Mouse (Mus musculus): Measurements from ENCODE around the gene Akt1s1.

Gene Akt1s1

DNA sequence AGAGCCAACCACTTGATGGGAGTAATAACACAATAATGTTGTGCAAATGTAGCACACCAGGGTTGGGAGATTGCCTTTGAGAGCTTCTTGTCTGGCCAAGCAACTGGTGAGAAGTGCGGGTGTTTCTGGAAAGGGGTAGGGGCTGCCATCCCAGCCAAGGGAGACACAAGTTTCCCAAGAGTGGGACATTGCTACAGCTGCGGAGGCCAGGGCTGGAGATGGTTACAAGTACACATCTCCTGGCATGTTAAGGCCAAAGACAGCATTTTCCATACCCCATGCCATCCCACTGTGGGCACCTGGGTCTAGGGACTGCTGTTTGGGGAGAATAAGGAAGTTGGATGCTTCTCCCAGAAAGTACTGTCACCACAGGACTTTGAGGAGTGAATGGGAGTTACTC is 4.3 kb downstream of the Akt1s1 start:
- DNase-seq (ENCODE audit: low read depth, low spot score) = no peak

GRCm38 (mm10) chr7:44853596-44854355 is 5.0 kb downstream of the Akt1s1 start:
- no peak for DNase-seq (ENCODE audit: low read depth, low spot score)

- peak; percentile 81 for DNase-seq (ENCODE audit: low read depth, low spot score)
Measured at GRCm38 (mm10) chr7:44854356-44855031, 5.7 kb downstream of the Akt1s1 start.

DNA sequence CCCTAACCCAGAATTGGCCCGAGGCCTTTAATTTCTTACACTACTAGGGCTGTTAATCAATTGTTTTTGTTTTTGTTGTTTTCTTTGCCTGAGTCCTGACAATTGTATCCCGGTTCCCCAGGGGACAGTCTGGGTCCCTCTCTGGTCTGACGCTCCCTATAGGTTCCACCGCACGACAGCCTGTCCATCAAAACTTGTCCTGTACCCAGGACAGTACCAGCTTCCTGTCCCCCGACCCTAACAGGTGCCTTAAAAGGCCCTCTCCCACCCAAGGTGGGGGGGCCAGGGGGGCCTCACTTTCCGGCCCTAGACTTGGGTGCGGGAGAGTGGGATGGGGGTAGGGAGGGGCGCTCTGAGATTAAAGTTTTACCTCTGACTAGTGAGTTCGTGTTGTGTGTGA is 6.2 kb downstream of the Akt1s1 start:
- no peak for DNase-seq (ENCODE audit: low read depth, low spot score)

- DNase-seq (ENCODE audit: low read depth, low spot score) = no peak
Measured at GRCm38 (mm10) chr7:44856265-44856916, 7.6 kb downstream of the Akt1s1 start.

DNA sequence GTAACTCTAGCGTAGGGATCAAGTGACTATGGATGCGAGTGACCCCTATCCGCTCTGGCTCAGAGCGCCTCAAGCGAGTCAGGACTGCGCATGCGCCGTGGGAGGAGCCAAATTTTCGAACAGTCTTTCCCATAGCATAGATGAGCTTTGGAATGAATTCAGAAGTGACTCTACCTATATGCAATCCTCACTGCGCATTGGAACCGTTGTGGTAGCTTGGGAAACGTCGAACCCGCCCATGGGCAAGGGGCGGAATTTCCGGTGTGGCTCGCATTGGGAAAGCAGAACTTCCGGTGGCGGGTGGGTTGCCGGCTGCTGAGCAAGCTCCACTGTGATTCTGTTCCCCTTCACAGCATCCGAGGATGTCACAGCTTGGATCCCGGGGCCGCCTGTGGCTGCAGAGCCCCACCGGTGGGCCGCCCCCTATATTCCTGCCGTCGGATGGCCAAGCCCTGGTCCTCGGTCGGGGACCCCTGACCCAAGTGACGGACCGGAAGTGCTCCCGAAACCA is 8.3 kb downstream of the Akt1s1 start, which contains the start of gene Pnkp:
Pnkp (plus strand) TSS at position 98 of the 511 bp plus-strand sequence.
- peak; percentile 89 for DNase-seq (ENCODE audit: low read depth, low spot score)

- peak; percentile 64 for DNase-seq (ENCODE audit: low read depth, low spot score)
Measured at GRCm38 (mm10) chr7:44857905-44858304, 9.1 kb downstream of the Akt1s1 start.

- DNase-seq (ENCODE audit: low read depth, low spot score) = no peak
Measured at GRCm38 (mm10) chr7:44859896-44860295, 11.1 kb downstream of the Akt1s1 start.

DNA sequence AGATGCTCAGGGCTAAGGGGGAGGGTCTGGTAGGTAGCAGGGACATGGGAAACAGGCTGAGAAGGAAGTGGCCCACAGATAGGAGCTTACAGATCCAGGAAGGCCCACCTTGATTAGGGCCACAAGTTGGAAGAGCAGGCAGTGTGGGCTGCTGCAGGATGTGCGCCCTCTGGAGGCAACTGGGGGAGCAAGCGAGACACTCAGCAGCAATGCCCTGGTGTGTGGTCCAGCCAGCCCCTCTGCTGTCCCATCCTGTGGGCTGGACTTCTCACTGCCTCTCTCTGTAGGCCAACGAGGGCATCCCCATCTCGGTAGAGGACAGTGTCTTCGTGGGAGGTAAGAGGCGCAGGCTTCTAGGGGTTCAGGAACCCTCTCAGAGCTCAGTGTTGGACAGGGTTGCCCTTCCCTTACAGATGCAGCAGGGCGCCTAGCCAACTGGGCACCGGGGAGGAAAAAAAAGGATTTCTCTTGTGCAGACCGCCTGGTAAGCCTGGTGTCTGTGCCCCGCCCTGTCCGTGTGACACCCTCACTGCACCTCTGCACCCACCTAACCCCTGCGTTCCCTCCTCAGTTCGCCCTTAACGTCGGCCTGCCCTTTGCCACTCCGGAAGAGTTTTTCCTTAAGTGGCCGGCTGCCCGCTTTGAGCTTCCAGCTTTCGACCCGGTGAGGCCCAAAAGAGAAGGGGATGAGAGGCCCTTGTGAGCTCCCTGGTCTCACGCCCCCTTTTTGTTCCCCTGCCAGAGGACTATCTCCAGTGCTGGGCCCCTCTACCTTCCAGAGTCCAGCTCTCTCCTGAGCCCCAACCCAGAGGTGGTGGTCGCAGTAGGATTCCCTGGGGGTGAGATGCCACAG is 12.0 kb downstream of the Akt1s1 start:
- DNase-seq (ENCODE audit: low read depth, low spot score) = peak; percentile 81

GRCm38 (mm10) chr7:44861429-44861816 is 12.6 kb downstream of the Akt1s1 start:
- DNase-seq (ENCODE audit: low read depth, low spot score) = no peak

- no peak for DNase-seq (ENCODE audit: low read depth, low spot score)
Measured at GRCm38 (mm10) chr7:44862434-44862833, 13.6 kb downstream of the Akt1s1 start.

GRCm38 (mm10) chr7:44863210-44863609 is 14.4 kb downstream of the Akt1s1 start:
- DNase-seq (ENCODE audit: low read depth, low spot score) = no peak

GRCm38 (mm10) chr7:44863982-44864494 is 15.2 kb downstream of the Akt1s1 start:
- DNase-seq (ENCODE audit: low read depth, low spot score) = no peak

- no peak for DNase-seq (ENCODE audit: low read depth, low spot score)
Measured at GRCm38 (mm10) chr7:44864595-44865542, 16.1 kb downstream of the Akt1s1 start.

GRCm38 (mm10) chr7:44866276-44867009 is 17.7 kb downstream of the Akt1s1 start:
- no peak for DNase-seq (ENCODE audit: low read depth, low spot score)

GRCm38 (mm10) chr7:44867010-44867702 is 18.4 kb downstream of the Akt1s1 start:
- no peak for DNase-seq (ENCODE audit: low read depth, low spot score)

DNA sequence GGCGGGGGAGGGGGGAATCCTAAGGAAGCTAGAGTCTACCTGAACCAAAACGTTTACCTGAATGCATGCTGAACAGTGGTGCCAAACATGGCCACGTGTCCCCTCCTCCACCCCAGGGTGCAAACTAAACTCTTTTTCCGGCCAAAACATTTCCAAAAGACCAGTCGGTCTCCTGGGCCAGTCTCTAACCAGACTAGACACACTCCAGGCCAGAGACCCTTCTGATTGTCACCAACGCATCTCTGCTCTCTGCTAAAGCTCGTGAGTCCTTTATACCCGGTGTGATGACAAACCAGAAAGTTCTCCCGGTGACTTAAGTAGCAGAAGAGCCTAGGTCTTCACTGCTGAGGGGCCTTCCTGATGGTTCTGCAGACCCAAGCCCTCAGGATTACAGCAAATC is 19.0 kb downstream of the Akt1s1 start:
- no peak for DNase-seq (ENCODE audit: low read depth, low spot score)

DNA sequence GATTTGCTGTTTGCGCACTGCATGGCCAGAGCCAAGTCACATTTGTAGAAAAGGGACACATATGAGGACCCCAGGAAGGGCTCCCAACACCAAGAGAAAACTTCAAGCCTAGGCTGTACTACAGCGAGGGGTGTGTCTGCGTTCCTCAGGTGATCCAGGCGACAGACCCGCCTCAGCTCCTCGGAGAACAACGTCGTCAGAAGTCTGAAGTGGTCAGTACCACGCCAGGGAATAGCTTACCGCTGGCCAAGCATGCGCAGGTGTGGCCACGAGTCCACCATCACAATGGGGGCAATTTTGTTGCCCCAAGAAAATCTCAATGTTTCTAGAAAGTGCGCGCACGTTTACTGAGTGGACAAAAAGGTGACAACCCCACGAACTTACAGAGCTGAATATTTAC is 19.7 kb downstream of the Akt1s1 start:
- DNase-seq (ENCODE audit: low read depth, low spot score) = no peak
